Mouse (Mus musculus): ENCODE results near the gene Riok2.

Gene Riok2

DNA sequence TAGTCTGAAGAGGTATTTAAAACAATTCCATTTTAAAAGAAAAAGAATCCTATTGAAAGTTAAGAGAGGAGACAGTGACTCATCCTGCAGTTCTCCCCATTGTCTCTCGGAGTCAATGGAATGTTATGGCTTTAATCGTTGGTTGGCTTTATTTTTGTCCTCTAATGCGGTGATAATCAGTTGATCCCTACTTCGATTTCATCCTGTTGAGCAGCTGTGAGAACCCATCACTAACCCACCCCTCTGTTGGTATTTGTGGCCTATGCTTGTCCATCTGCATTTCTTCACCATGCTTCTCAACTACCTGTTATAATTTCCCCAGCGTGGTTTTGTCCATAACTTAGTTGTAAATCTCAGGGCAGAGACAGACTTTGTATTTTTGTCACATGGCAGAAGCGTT lies 34.0 kb downstream of the Riok2 start:
- DNase-seq (ENCODE audit: low spot score), result no peak

DNA sequence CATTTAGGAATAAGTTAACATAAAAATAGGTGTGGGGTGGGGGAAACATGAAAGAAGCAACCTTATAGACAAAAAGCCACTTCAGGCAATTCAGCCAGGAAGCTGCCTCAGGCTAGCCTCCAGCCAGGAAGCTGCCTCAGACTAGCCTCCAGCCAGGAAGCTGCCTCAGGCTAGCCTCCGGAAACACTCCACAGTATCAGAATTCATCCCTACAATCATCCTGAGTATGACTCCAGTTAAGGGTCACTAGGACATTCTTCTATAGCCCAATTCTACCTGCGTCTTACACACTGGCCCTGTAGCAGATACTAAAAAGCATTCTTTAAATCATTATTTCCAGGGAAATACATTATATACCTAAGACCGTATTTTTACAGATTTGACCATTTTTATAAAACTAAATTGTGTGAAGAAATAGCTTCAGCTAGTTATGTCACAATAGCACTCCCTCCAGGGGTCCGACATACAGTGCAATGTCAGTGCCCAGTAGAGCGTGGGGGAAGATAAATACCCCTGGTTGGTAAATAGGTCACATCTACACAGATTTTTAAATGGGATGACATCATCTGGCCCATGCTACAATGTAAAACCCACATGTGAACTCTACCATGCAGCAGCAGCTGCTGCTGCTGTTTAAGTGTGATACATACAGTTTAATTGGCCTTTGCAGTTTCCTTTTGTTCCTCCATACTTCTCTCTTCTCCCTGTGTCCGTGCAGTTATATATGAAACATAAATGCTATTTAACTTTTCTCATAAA lies 34.8 kb downstream of the Riok2 start:
- no peak for DNase-seq (ENCODE audit: low spot score)

DNA sequence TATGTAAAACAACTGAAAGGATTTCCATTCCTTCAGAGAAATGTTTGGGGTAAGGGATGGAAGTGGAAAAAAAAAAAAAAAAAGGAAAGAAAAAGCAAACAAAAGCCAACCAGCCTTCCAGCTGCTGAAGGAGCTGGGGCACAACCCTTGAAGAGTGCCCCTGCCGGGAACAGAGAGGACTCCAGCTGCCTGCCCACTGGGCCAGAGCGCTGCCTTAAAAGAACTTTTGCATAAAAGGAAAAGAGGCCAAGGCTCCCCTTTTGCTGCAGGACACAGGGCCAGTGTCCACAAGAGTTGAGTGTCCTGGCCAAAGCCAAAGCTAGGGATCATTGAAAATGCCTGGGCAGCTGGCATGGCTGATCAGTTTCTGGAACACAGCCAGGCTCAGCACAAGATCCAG lies 35.5 kb downstream of the Riok2 start:
- no peak for DNase-seq (ENCODE audit: low spot score)

DNA sequence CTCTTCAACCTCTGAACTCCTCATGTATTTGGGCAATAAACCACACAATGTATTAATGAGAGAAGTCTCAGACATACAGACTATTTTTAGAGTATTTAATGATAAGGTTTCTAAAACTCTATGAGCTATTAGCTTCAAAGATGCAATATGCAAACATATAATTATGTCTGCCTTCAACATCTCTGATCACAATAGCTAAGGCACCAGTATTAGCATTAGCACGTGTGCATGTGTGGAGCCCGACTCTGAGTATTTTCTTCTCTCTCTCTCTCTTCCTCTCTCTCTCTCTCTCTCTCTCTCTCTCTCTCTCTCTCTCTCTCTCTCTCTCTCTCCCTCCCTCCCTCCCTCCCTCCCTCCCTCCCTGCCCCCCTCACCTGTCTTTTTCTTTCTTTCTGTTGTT lies 37.3 kb downstream of the Riok2 start:
- no peak for DNase-seq (ENCODE audit: low spot score)

DNA sequence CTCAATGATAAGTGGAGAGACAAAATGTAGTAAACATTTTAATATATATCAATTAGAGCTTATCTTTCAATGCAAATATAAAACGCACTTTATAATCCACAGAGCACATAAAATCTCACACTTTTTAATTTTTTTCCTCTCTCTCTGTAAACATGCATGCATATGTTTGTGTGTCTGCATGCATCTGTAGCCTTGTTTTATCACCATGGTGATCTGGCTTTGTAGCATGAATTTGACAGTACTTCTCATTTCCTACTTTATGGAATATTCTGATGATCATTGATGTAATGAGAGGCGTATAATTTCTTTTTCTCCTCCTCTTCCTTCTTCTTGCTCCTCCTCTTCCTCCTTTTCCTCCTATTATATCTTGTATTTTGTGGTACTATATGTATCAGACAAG lies 38.1 kb downstream of the Riok2 start:
- no peak for DNase-seq (ENCODE audit: low spot score)

DNA sequence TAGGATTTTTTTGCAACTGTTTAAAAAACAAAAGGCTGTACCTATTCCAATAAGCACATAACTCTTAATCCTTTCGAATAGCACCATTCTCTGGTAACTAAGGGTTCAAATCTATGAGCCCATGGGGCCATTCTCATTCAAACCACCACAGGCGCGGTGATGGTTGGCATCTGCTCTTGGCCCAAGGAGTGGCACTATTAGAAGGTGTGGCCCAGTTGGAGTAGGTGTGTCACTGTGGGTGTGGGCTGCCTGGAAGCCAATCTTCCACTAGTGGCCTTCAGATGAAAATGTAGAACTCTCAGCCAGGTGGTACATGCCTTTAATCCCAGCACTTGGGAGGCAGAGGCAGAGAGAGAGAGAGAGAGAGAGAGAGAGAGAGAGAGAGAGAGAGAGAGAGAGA lies 40.1 kb downstream of the Riok2 start:
- DNase-seq (ENCODE audit: low spot score), result no peak

DNA sequence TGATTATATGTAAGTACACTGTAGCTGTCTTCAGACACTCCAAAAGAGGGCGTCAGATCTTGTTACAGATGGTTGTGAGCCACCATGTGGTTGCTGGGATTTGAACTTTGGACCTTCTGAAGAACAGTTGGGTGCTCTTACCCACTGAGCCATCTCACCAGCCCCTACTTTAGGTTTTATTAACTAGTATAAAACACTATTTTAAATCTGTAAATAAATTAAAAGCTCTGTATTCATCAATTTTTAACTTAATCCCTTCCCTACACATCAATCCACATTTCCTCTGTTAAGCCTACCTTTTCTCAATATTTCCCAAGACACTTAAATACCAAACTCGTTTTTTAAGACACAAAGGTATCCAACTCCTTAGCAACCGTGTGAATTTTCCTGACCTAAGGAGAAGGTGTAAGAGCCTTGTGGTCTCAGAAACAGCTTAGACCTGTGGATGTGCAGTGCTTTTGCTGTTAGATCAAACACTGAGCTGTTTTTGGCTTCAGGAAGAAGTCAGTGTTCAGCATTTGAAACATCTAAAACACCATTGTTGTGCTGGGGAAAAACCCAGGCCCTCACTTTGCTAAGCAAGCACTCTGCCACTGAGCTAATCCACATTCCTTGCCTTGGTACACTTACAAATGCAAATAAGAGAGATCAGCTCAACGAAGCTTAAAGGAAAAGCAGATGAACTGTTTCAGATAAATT lies 50.6 kb downstream of the Riok2 start:
- no peak for DNase-seq (ENCODE audit: low spot score)

DNA sequence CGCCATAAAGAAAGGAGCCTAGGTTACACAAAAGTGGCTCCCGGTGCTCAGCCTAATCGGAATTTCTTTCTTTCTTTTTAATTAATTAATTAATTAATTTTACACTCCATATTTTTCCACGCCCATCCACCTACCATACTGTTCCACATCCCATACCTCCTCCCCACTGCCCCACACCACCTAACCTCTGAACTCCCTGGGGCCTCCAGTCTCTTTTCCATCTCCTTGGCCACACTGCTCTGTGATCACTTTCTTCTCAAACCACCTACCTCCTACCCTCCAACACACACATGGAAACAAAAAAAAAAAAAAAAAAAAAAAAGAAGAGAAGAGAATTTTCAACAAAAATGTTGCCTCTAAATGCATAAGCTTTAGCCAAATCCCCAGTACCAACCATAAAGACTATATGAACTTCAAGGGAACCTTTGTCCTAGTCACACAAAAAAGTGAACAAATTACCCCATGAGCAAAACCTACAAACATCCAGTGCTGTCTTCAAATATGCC lies 51.3 kb downstream of the Riok2 start:
- no peak for DNase-seq (ENCODE audit: low spot score)

DNA sequence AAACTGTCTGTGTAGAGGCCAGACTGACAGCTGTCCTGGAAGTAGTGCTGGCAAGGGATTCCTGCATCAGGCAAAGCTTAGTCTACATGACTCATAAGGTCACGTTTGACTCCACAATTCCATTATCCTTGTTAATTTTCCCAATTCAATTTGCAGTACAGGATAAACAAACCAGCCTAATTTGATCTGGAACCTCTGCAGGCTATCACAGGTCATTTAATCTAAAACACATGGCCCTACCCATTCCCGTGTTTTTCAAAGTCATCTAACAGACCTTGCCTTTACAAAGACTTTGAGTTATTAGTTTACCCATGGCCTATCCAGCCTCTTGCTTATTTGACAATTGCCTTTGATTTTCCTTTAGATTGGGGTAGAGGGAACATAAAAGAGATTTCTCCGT lies 51.8 kb downstream of the Riok2 start:
- no peak for DNase-seq (ENCODE audit: low spot score)

DNA sequence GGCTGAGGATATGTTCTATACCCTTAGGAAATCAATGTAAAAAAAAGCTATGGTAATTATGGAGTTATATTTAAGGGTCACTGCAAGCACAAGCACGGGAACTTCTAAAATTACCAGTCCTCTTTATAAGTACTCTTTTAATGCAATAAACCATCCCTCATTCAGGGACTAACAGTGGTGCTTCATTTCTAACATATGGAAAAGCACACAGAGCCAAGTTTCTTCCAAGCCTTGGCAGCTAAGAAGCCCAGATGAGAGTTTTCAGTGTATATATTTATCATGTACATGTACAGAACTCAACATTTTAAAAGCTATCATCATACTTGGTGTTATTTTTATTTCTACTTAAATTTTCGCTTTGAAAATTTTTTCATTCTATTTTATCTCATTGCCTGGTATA lies 54.8 kb downstream of the Riok2 start:
- DNase-seq (ENCODE audit: low spot score), result no peak

DNA sequence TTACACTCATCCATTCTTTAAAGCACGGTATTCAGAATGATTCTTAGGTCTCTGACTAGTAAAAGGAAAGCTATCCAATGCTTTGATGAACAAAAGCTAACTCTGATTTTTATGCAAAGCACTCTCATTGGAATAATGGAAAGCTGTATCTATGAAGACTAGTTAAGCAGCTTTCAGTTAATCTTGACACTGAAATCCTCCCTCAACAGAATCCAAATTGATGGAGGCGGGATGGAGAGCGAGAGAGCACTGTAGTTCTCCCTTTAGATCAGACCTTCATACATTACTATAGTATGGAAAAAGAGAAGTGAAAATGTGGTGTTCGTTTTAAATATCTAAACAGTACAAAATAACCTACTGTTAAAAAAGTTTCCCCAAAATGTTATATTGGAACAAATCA lies 59.6 kb downstream of the Riok2 start:
- no peak for DNase-seq (ENCODE audit: low spot score)

DNA sequence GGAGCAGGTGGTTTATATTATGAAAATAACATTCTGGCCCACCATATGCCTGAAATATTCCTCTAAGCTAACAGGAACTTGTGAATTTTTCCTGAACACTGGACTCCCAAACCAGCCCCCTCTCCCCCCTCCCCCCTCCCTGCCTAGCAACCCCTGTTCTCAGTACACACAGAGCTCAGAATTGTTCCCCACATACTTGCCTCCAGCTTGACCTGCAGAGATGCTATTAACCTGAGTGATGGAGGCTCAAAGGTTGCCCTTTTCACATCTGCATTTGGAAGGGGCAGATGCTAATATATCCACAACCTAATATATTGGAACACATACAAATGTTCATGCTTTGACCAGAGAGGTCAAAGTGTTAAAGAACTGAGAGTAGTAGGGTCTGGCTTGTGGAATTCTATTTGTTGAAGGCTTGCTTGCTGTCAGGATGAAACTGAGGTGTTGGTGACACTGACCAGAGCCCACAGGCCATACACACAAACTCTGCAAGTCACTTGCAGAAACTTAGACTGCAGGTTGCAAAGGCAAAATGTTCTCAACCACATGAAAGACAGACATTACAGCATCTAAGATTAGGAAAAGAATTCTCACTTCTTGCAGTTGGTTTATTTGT lies 64.6 kb downstream of the Riok2 start:
- no peak for DNase-seq (ENCODE audit: low spot score)

DNA sequence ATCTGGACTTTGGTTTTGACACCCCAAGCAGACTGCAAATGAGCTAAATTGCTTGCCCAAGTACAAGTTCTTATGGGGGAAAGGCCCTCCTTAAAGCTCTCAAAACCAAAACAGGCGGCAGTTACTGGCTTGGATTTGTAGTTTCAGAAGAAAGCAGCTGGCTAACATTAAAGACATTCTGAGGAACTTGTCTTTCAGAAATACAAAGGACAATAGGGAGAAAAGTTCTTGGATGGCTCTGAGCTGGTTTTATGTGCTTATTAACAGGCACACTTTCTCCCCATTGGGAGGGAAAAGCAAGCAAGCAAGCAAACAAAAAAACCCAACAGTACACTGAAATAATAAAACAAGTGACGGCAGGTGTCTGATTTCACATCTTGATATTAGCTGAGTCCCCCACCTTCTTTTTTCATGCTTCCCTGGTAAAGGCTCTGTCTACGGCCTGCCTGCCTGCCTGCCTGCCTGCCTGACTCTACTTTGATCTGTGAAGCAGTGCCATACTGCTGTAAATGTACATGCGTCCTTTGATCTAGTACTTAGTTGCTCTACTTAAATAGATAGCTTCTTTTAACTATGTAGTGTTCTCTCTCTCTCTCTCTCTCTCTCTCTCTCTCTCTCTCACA lies 67.9 kb downstream of the Riok2 start:
- DNase-seq (ENCODE audit: low spot score), result no peak

DNA sequence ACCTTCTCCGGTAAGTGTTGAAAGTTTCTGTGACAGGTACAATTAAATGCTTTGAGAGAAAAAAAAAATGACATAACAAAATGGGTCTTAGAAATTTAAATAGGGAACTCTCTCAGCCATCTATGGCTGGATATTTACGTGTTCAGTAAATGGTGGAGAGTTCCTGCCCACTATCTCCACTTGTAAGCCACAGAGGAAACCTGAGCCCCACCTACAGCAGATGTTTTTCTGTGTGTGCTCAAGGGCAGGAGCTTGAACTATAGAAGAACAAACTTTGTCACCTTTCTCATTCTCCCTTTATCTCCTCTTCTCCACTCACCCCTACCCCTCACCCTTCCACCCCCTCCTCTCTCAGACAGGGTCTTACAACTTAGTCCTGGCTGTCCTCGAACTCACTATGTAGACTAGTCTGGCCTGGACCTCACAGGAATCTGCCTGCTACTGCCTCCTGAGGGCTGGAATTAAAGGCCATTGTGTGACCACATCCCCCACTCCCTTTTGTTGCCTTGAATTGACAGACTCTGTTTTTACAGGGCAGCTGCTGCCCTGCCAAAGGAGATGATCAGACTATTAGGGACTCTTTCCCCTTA lies 70.3 kb downstream of the Riok2 start:
- DNase-seq (ENCODE audit: low spot score), result no peak
